Mouse (Mus musculus) small intestine, adult 2 months (tissue): ENCODE results near the gene Il12b.

Experiments used
- CTCF ChIP-seq: fragments of 200-500 bp; IDR thresholded peaks from 2 replicates; pipeline ENCODE4 v1.5.1; 2012; ENCODE audit warnings: low read depth, mild to moderate bottlenecking, control low read depth, inconsistent platforms, low read length, moderate library complexity, mixed read lengths; ENCODE audit not compliant: insufficient replicate concordance, insufficient read length; ENCODE audit errors: extremely low read depth
- POLR2A ChIP-seq: fragments of 200-500 bp; IDR thresholded peaks from 2 replicates; pipeline ENCODE4 v1.6.1; 2012; ENCODE audit warnings: low read depth, mild to moderate bottlenecking, control low read depth, inconsistent platforms, low read length, moderate library complexity

DNA sequence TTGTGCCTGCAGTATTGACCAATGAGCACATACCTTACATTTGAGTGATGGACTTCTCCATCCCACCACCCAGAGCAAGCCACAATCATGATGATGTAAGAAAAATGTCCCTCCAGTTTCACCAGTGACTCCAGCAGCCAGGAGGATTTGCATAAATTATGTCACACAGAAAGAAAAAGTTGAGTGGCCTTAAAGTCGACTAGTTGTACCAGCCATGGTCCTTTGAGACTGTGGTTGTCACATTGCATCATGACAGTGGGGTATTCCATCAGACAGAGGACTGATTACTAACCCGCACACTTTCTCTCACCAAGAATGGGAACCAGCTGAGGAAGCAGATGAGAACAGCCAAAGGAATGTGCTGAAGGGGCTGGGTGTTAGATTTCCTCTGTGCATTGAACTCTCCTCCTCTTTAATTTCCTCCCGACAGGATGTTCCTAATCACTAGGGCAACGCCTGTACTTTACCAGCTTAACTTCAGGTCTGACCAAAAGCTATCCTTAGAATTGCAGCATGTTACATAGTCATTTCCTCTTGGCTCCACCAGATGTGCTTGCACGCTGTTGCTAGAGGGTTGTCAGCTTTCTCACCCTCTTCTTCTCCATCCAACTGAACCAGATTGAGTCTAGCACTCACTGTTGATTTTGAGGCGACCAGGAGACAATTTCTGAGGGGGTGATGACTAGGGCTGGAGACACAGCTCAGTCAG is 9.7 kb upstream of the Il12b start:
- TF ChIP-seq CTCF (no peak), POLR2A (no peak)
